Mouse (Mus musculus) macrophage (primary cell): ENCODE measurements around the gene Klhdc9. TPM values are rescaled to one million over a fixed set of nuclear protein-coding genes. Genes with fewer than 3 reads are reported as not detected.
A peak's percentile ranks its signal among the peaks of the same experiment; 100 is the strongest.
"Not testable (repeated sequence)": the region's sequence is repeated elsewhere in the genome, so short reads cannot be mapped to it uniquely, and the experiment has no call there.

Experiments
- H3K27ac ChIP-seq: fragments of 350-480 bp; formaldehyde crosslinking; 2 replicates; pipeline ENCODE4 v1.9.0; 2021
- H3K36me3 ChIP-seq: fragments of 350-480 bp; formaldehyde crosslinking; 2 replicates; pipeline ENCODE4 v1.9.0; 2021; ENCODE audit errors: inconsistent target
- H3K4me3 ChIP-seq: fragments of 350-480 bp; formaldehyde crosslinking; 2 replicates; pipeline ENCODE4 v1.9.0; 2021; ENCODE audit errors: inconsistent target
- H3K79me2 ChIP-seq: fragments of 350-480 bp; formaldehyde crosslinking; 2 replicates; pipeline ENCODE4 v1.9.0; 2021; ENCODE audit errors: inconsistent target
- WGBS: methylation state at CpG from one replicate; pipeline ENCODE4 v1.1.7; 2026; ENCODE audit warnings: inconsistent platforms; ENCODE audit not compliant: missing documents; 5-methylcytosine and 5-hydroxymethylcytosine counted together
- polyA plus RNA-seq: library from polyadenylated mRNA; stranded (reverse); fragments of 250-400 nt; gene quantifications from 3 replicates; pipeline ENCODE4 v1.2.4, GENCODE M21; 2018; ENCODE audit warnings: inconsistent platforms

Gene Klhdc9
- polyA plus RNA-seq, 1 experiment from 2014 or later, result 0.11 TPM

DNA sequence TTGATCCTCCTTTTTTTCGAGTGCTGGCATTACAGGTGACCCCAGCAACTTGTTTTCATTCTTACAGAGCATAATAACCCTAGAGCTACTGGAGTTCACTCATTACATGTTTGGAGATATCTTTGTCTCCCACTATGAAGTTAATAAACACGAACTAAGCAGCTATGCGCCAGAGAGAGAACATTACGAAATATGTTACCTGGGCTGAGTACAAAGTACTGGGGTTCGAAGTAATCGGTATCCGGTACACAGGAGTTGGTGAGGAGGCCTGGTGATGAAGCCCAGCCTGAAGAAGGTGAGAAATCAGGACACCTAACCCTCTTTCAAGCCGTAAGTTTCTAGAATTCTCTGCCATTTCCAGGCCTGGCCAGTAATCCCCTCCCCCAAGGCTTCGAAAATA, 15.9 kb downstream of the Klhdc9 start:
- 76% methylated on average over 9 of the region's 9 CpGs for WGBS
- Histone ChIP-seq H3K79me2 (peaks cover 49% of the 10 kb centered on the region), H3K36me3 (peaks cover 33% of the 10 kb centered on the region; the same call in 1 of the 2 replicates), H3K27ac (no peak overlapping the region), H3K4me3 (peak overlapping the region; percentile 99)

DNA sequence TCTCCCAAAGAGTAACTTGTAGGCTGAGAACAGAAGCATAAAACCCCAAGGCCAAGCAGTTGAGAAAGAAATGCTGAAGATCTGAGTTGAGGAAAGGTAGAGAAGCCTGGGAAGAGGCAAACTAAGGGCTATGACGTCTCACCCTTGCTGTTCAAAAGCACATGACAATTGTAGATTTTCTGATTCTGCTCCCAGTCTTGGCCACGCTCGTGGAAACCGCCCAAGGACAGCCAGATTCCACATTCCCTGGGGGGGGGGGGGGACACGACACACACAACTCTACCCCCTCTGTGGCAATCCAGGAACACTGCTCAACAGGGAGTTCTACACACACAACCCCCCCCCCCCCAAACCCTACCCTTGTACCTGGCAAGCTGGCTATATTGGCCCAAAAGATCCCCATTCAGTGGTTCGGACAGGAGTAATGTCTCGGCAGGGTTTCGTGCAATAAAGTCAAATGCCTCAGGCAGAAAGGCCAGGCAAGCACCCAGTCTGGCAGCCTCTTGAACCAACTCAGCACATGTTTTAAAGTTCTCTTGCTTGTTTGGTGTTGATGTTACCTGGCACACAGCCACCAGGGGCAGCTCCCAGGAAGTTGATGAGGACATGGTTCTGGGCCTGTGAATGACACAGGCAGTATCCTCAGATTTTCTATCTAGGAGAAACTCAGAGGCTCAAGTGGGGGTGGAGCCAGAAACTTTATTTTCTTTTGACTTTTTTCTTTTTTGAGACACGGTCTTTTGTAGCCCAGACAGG, 16.5 kb downstream of the Klhdc9 start:
- Histone ChIP-seq H3K79me2 (peaks cover 43% of the 10 kb centered on the region), H3K27ac (no peak overlapping the region), H3K4me3 (no peak overlapping the region), H3K36me3 (peaks cover 37% of the 10 kb centered on the region; the same call in 1 of the 2 replicates)
- 88% methylated on average over 8 of the region's 9 CpGs for WGBS

DNA sequence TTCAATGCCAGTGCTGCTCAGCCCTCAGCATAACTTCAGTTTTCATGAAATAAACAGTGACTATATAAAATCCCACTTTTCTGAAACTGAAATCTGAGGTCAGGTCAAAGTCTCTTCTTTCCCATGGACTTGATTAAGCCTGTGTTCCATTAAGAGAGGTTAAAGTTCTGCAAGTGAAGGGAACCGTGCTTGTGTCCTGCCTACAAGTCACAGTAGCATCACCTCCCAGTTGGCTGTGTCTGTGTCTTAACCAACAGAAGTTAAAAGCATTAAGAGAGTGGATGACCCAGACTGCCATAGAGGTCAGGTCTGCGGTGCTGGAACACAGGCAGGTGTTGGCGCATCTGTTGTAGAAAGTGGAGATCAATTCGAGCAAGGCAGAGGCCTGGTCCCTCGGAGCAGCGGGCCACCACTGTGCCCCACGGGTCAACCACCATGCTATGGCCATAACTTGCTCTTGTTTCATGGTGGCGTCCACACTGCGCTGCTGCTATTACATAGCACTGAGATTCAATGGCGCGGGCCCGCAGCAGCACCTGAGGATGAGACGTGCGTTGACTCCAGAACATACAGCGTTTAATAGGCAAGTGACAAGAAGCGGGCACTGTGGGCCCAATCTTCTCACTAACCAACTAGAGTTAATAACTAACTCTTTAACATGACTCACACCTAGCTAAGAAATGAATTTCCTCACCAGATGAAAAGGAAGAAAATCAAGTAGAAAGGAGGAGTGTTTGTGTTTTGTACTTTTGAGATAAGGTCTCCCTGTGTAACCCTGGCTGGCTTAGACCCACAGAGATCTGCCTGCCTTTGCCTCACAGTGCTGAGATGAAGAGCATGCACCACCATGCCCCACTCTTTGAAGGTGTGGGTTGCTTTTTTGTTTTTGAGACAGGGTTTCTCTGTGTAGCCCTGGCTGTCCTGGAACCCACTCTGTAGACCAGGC, 18.1 kb downstream of the Klhdc9 start:
- 97% methylated on average over 15 of the region's 16 CpGs for WGBS
- H3K36me3 ChIP-seq, result peaks cover 47% of the 10 kb centered on the region; the same call in 1 of the 2 replicates
- H3K27ac ChIP-seq, result no peak overlapping the region
- H3K79me2 ChIP-seq, result peaks cover 36% of the 10 kb centered on the region
- no peak overlapping the region for H3K4me3 ChIP-seq

DNA sequence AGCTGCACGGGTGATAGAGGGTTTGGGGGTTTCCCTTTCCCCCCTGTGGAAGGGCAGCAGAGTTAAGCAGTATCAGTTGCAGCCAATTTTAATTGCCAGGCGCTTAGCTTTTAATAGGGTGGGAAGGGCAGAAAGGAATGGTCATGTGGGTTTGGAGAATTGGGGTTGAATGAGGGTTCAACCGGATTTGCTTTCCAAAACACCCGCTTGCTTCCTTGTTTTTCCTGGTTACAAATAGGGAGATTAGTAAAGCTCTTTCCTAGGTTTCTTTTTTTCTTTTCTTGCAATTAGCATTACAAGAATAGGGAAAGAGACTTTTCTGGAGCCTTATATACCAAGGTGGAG, 30.4 kb downstream of the Klhdc9 start:
- peaks cover 11% of the 10 kb centered on the region; the same call in 1 of the 2 replicates for H3K36me3 ChIP-seq
- H3K79me2 ChIP-seq, result peaks cover 90% of the 10 kb centered on the region
- WGBS, result 0% methylated on average over 3 of the region's 4 CpGs
- H3K4me3 ChIP-seq, result peak overlapping the region; percentile 66
- peak overlapping the region; percentile 39 for H3K27ac ChIP-seq

DNA sequence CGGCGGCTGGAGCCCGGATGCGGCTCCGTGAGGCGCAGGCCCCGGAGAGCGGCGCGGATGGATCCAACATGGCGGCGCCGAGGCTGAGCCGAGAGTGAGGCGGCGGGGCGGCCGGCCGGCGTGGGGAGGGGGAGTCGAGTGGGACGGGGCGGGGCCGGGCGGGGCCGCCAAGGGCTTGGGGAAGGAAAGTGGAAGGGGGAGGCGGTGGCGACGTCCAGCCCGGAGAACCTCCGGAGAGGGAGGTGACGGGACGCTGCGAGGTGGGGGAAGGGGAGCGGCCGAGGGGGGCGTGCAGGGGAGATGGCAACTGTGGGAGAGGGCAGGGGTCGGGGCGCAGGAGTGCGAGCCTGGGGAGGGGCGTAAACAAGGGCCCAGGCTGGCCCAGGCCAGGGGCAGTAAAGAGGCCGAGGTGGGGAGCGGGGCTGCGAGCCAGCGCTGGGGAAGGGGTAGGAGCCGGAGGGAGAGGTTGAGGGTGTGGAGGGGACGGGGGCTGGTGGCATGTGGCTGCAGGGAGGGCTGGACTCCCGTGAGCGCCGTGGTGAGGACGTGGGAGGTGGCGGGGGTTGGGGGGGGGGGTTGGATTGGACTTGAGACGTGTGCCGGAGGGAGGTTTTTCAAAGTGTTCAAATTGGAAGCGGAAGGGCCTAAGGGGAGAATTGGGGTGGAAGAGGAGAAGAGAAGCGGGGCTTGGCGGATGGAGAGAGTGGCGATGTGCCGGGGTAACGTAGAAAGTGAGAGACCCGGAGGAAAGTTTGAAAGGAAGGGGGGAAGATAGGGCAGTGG, 31.0 kb downstream of the Klhdc9 start:
- peak overlapping the region; percentile 39 for H3K27ac ChIP-seq
- WGBS, result under 1% methylated on average over 44 of the region's 61 CpGs
- peak overlapping the region; percentile 66 for H3K4me3 ChIP-seq
- H3K79me2 ChIP-seq, result peaks cover 90% of the 10 kb centered on the region
- H3K36me3 ChIP-seq, result peaks cover 11% of the 10 kb centered on the region; the same call in 1 of the 2 replicates

DNA sequence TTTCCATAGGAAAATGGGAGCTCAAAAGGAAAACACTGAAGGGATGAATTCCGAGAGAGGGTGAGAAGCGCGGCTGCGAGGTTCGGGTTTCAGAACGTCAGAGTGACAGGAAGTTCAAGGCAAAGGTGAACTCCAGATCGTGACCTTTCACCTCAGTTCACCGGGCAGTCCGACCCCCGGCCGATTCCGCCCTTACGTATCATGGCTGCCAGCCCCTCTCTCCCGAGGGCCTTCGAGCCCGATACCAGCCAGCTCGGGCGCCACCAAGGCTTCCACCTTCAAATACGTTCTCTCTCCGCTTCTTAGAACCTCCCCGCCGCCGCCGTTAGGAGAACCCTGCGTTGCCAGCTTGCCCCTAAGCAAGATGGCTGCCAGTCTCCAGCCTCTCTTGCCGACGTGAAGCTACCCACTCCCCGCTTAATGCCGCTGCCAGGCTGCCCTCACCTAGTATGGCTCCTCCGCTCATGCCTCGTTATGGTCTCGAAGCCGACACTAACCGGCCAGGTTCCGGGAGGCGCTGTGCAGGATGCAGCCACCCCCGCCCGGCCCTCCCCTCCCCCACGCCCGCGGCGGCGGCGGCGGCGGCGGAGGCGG, 31.7 kb downstream of the Klhdc9 start, which contains the start of gene Dedd:
Dedd (plus strand) TSS at position 307 of the 594 bp plus-strand sequence.
- WGBS, result under 1% methylated on average over 35 of the region's 48 CpGs
- H3K4me3 ChIP-seq, result peak within 1 kb of the TSS; percentile 84
- peaks cover 5% of the 10 kb centered on the region; the same call in 1 of the 2 replicates for H3K36me3 ChIP-seq
- H3K27ac ChIP-seq, result peak within 1 kb of the TSS; percentile 93
- H3K79me2 ChIP-seq, result peaks cover 85% of the 10 kb centered on the region

DNA sequence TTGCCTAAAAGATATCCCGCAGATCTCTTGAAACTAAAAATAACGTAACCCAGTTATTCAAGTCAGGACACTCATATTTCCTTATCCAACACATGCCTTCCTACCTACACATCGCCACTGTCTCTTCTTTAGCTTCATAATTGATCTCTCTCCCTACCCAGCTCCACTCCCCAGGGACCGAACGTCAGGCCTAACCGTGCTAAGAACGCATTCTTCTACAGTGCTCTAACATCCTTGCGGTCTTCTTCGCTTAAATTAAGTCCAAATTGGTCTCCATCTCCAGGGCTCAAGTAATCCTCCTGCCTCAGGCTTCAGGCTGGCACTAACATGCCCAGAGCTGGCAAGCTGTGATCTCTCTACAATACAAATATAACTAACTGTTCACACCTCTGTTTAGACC, 32.4 kb downstream of the Klhdc9 start:
- peaks cover 78% of the 10 kb centered on the region for H3K79me2 ChIP-seq
- H3K27ac ChIP-seq, result peak overlapping the region; percentile 93
- 36% methylated on average over 9 of the region's 9 CpGs for WGBS
- H3K36me3 ChIP-seq, result no peaks in the 10 kb centered on the region
- H3K4me3 ChIP-seq, result peak overlapping the region; percentile 84

DNA sequence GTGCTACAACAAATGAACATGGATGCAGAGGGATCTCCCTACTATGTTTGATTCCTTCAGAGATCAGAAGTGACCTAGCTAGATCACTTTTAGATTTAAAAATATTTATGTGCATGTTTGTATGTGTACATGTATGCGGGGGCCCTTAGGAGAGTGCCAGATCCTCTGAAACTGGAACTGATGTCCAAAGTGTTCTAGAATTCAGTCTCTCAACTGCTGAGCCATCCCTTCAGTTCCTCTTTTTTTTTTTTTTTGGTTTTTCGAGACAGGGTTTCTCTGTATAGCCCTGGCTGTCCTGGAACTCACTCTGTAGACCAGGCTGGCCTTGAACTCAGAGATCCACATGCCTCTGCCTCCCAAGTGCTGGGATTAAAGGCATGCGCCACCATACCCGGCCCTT, 34.0 kb downstream of the Klhdc9 start:
- not testable (repeated sequence) for H3K4me3 ChIP-seq

DNA sequence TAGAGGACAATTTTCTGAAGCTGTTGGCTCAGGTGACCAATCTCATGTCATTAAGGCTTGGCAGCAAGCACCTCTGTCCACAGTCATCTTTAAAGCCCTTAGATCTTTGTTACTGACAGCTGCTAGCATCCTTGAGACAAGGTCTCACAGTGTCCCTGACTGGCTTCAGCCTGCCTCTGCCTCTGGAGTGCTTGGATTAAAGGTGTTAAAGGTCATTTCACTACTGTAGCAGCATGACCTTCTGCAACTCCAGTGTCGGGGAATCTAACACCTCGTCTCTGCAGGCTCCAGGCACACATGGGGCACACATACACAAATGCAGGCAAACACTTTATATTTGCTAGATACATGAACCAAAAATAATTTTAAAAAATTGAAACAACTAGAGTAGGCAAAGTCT, 35.0 kb downstream of the Klhdc9 start:
- no peaks in the 10 kb centered on the region for H3K36me3 ChIP-seq
- peaks cover 51% of the 10 kb centered on the region for H3K79me2 ChIP-seq
- 100% methylated on average over 2 of the region's 2 CpGs for WGBS
- H3K27ac ChIP-seq, result no peak overlapping the region
- H3K4me3 ChIP-seq, result no peak overlapping the region

More for the DNA sequence above, 34.0 kb downstream of the Klhdc9 start:
- not testable (repeated sequence) for H3K36me3 ChIP-seq, H3K27ac ChIP-seq
- 0% methylated on average over 1 of the region's 4 CpGs for WGBS
- H3K79me2 ChIP-seq, result peaks cover 61% of the 10 kb centered on the region

DNA sequence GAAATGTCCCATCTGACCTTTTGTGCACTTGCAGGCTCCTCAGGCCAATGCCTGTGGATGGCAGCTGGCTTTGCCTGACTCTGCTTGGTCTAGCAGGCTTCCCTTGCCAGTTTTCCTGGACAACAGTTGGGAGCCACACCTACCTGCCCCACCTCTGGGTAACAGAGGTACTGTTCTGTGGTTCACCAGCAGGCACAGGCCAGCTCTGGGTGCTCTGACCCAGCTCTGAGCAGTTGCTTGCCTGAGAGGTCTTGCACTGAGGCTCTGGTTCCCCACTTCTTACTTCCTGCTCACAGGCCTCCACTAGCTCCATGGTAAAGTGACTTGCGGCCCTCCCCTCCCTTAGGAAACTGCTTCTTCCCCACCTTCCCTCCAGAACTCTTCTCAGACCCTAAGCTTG, 38.6 kb downstream of the Klhdc9 start:
- Histone ChIP-seq H3K4me3 (no peak overlapping the region), H3K36me3 (no peaks in the 10 kb centered on the region), H3K79me2 (peaks cover 23% of the 10 kb centered on the region), H3K27ac (no peak overlapping the region)
- 90% methylated on average over 1 of the region's 1 CpGs for WGBS

DNA sequence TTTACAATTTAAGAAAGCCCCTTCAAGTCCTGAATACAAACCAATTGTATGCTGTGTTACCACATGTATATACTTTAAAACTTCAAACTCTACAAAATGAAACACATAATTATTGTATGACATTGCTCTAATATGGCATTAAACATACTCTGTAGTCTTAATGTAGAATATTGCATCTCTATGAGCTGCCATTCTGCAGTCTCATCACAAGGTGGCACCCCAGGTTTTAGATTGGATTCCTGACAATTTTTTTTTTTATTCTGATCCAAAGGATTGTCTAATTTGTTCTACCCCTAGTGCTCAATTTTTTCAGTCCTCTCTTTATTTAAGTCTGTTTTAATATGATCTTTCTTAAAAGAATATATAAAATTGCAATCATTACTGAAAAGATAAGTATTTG, 39.2 kb downstream of the Klhdc9 start:
- peaks cover 20% of the 10 kb centered on the region for H3K79me2 ChIP-seq
- no peak overlapping the region for H3K27ac ChIP-seq
- no peaks in the 10 kb centered on the region for H3K36me3 ChIP-seq
- H3K4me3 ChIP-seq, result no peak overlapping the region

DNA sequence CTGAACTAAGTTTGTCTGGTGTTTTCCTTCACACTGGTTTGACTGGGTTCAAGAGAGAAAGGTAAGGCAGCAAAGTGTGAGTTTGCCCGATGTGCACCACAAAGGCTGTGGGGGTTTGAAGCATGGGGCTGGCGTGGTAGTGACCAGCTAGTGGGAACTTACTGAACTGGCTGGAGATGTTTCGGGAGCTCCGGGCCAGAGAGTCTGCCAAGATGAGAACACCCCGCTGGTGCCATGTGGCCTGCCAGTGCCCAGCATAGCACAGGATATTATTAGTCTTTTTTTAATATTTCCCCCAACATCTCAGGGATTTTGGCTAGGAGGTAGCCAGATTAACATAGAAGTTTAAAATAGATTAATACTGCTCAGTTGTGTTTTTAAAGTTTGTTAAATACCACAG, 40.4 kb downstream of the Klhdc9 start:
- peaks cover 7% of the 10 kb centered on the region for H3K79me2 ChIP-seq
- H3K36me3 ChIP-seq, result no peaks in the 10 kb centered on the region
- 70% methylated on average over 5 of the region's 5 CpGs for WGBS
- no peak overlapping the region for H3K27ac ChIP-seq
- no peak overlapping the region for H3K4me3 ChIP-seq

DNA sequence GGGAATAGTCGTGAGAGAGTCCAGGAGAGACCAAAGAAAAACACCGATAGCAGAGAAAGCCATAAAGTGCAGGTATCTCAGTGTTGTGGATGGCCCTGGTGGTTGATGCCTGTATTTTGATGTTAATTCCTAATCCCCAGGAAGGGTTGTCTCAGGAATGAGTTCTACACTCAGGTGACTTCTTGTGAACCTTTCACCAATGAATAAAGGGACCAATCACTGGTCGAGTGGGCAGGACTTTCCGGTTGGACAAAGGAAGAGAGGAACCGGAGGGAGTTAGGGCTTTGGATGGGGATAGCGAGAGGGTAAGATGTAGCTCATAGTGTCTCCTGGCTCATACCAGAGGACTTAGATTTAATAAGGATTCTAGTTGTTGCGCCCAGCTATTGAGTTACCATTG, 40.9 kb downstream of the Klhdc9 start:
- WGBS, result 54% methylated on average over 7 of the region's 7 CpGs
- Histone ChIP-seq H3K4me3 (no peak overlapping the region), H3K79me2 (peaks cover 3% of the 10 kb centered on the region; the same call in 1 of the 2 replicates), H3K27ac (no peak overlapping the region), H3K36me3 (no peaks in the 10 kb centered on the region)

DNA sequence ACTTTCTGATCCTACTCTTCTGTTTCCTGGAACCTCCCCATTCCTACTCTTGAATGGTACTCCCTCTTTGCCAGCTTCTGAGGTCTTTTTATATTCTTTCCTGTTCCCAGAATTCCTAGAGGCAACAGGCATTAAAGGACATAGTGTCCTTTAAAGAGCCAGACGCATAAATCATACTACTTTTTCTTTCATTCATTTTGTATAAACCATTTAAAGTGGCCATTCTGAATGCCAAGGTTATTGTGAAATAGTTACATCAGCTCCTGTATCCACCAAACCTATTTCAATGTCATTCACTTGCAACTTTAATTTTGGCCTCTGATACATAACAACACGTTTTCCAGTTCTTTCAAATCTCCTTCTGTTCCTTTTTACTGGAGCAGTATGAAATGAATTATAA, 51.3 kb downstream of the Klhdc9 start:
- WGBS, result 68% methylated on average over 2 of the region's 2 CpGs
- H3K27ac ChIP-seq, result no peak overlapping the region
- H3K79me2 ChIP-seq, result no peaks in the 10 kb centered on the region
- H3K4me3 ChIP-seq, result no peak overlapping the region
- no peaks in the 10 kb centered on the region for H3K36me3 ChIP-seq
